Mouse (Mus musculus) cerebellum, adult 2 months (tissue): Measurements from ENCODE around the gene Nanos2. TPM values are rescaled to one million over a fixed set of nuclear protein-coding genes. Genes with fewer than 3 reads are reported as not detected.

ENCODE experiments used
- DNase-seq, 2 experiments: peaks; one replicate each; pipeline ENCODE4 v3.0.0; 2021
- H3K27ac ChIP-seq: fragments of 200-500 bp; 2 replicates; pipeline ENCODE4 v1.5.1; 2012; ENCODE audit warnings: low read length, control low read depth, inconsistent platforms; ENCODE audit not compliant: insufficient read depth
- H3K27me3 ChIP-seq: fragments of 200-500 bp; 2 replicates; pipeline ENCODE4 v1.6.1; 2012; ENCODE audit warnings: inconsistent platforms, mild to moderate bottlenecking, low read length, moderate library complexity; ENCODE audit not compliant: control insufficient read depth, insufficient read depth
- H3K4me1 ChIP-seq: fragments of 200-500 bp; 2 replicates; pipeline ENCODE4 v1.6.1; 2011; ENCODE audit warnings: low read length; ENCODE audit not compliant: control insufficient read depth, insufficient read depth
- H3K4me3 ChIP-seq: fragments of 200-500 bp; replicated peaks from 2 replicates; pipeline ENCODE3; 2011; ENCODE audit warnings: mild to moderate bottlenecking, low read depth, low read length, control low read depth; ENCODE audit not compliant: insufficient read depth
- CTCF ChIP-seq: fragments of 200-500 bp; IDR thresholded peaks from 2 replicates; pipeline ENCODE4 v1.5.1; 2011; ENCODE audit warnings: low read depth, mild to moderate bottlenecking, control low read depth, low read length, moderate library complexity, borderline replicate concordance; ENCODE audit not compliant: insufficient read depth
- POLR2A ChIP-seq: fragments of 200-500 bp; IDR thresholded peaks from 2 replicates; pipeline ENCODE4 v1.6.1; 2011; ENCODE audit warnings: low read length, control low read depth, borderline replicate concordance; ENCODE audit not compliant: insufficient read depth
- WGBS: fragments of 180-500 bp; shearing (Covaris S2); methylation state at CpG from one replicate; pipeline ENCODE4 v1.1.7; 2018; 5-methylcytosine and 5-hydroxymethylcytosine counted together
- polyA plus RNA-seq: library from polyadenylated mRNA; depleted of rRNA; stranded (reverse); fragments of >200 nt; gene quantifications from 2 replicates; pipeline ENCODE4 v1.2.3, GENCODE M21; 2012

Gene Nanos2
- polyA plus RNA-seq, 1 experiment, result 2.7 TPM

- H3K27ac ChIP-seq, result peak overlapping the region; percentile 47
- peak overlapping the region; percentile 60 for H3K4me3 ChIP-seq
- peak; percentile 78 to 80 for DNase-seq
- H3K4me1 ChIP-seq, result peaks cover 8% of the 10 kb centered on the region
- WGBS, result 1% methylated on average over 99 of the region's 107 CpGs
- no peaks in the 10 kb centered on the region for H3K27me3 ChIP-seq
- TF ChIP-seq POLR2A (0 out of 2 replicates have a peak, but pooled peaks have one; percentile 16), CTCF (no peak; the same call in 1 of the 2 replicates)
These were observed 29.4 kb upstream of the Nanos2 start for GRCm38 (mm10) chr7:18957569-18958383.

- H3K27me3 ChIP-seq, result no peaks in the 10 kb centered on the region
- H3K4me3 ChIP-seq, result peak overlapping the region; percentile 60
- peak overlapping the region; percentile 47 for H3K27ac ChIP-seq
- WGBS, result 3% methylated on average over 21 of the region's 21 CpGs
- peak in 1 of 2 experiments; percentile 51 for DNase-seq
- TF ChIP-seq POLR2A, result no peak
- no peak for TF ChIP-seq CTCF
- peaks cover 8% of the 10 kb centered on the region for H3K4me1 ChIP-seq
These were observed 28.8 kb upstream of the Nanos2 start for GRCm38 (mm10) chr7:18958384-18958766.

GRCm38 (mm10) chr7:18959446-18959845 lies 27.8 kb upstream of the Nanos2 start:
- Histone ChIP-seq H3K4me1 (peaks cover 8% of the 10 kb centered on the region), H3K4me3 (no peak overlapping the region), H3K27me3 (no peaks in the 10 kb centered on the region), H3K27ac (no peak overlapping the region)
- 67% methylated on average over 8 of the region's 8 CpGs for WGBS
- no peak for DNase-seq
- no peak for TF ChIP-seq CTCF
- TF ChIP-seq POLR2A, result no peak

- no peaks in the 10 kb centered on the region for H3K27me3 ChIP-seq
- 12% methylated on average over 17 of the region's 17 CpGs for WGBS
- no peak overlapping the region for H3K27ac ChIP-seq
- H3K4me3 ChIP-seq, result no peak overlapping the region
- no peak for TF ChIP-seq CTCF
- no peak for TF ChIP-seq POLR2A
- DNase-seq, result no peak
- H3K4me1 ChIP-seq, result peaks cover 8% of the 10 kb centered on the region
These were observed 24.9 kb upstream of the Nanos2 start for GRCm38 (mm10) chr7:18962171-18962792.

GRCm38 (mm10) chr7:18962795-18963194 lies 24.4 kb upstream of the Nanos2 start:
- WGBS, result 17% methylated on average over 20 of the region's 20 CpGs
- no peak for DNase-seq
- TF ChIP-seq POLR2A (no peak), CTCF (no peak)
- H3K27me3 ChIP-seq, result no peaks in the 10 kb centered on the region
- peaks cover 8% of the 10 kb centered on the region for H3K4me1 ChIP-seq
- H3K27ac ChIP-seq, result no peak overlapping the region
- no peak overlapping the region for H3K4me3 ChIP-seq

GRCm38 (mm10) chr7:18963294-18963843 lies 23.8 kb upstream of the Nanos2 start:
- no peak overlapping the region for H3K4me3 ChIP-seq
- WGBS, result 32% methylated on average over 19 of the region's 19 CpGs
- peaks cover 7% of the 10 kb centered on the region for H3K4me1 ChIP-seq
- H3K27ac ChIP-seq, result no peak overlapping the region
- TF ChIP-seq POLR2A (no peak), CTCF (no peak)
- H3K27me3 ChIP-seq, result no peaks in the 10 kb centered on the region
- DNase-seq, result no peak

GRCm38 (mm10) chr7:18965312-18965711 lies 21.9 kb upstream of the Nanos2 start:
- 88% methylated on average over 5 of the region's 5 CpGs for WGBS
- no peak overlapping the region for H3K4me3 ChIP-seq
- H3K4me1 ChIP-seq, result peaks cover 3% of the 10 kb centered on the region
- DNase-seq, result no peak
- no peak for TF ChIP-seq POLR2A
- TF ChIP-seq CTCF, result no peak
- H3K27me3 ChIP-seq, result no peaks in the 10 kb centered on the region
- no peak overlapping the region for H3K27ac ChIP-seq
